Mouse (Mus musculus): Measurements from ENCODE around the gene Rbfox2.
"Not testable (repeated sequence)": the region's sequence is repeated elsewhere in the genome, so short reads cannot be mapped to it uniquely, and the experiment has no call there.

- TF ChIP-seq CTCF (IDR thresholded peaks at IDR 0.05; ENCODE audit: extremely low read depth, insufficient read depth, insufficient read length, insufficient replicate concordance); POLR2A (IDR thresholded peaks at IDR 0.05; ENCODE audit: low read depth, low read length): not testable (repeated sequence)
Measured at GRCm38 (mm10) chr15:77269496-77269895, 37.3 kb downstream of the Rbfox2 start.
